Mouse (Mus musculus): ENCODE measurements around the gene Hrk. TPM values are rescaled to one million over a fixed set of nuclear protein-coding genes. Genes with fewer than 3 reads are reported as not detected.

Hrk gene
- polyA plus RNA-seq (2012; rRNA removed) = 0.13 and 0.40 TPM in 2 replicates

DNA sequence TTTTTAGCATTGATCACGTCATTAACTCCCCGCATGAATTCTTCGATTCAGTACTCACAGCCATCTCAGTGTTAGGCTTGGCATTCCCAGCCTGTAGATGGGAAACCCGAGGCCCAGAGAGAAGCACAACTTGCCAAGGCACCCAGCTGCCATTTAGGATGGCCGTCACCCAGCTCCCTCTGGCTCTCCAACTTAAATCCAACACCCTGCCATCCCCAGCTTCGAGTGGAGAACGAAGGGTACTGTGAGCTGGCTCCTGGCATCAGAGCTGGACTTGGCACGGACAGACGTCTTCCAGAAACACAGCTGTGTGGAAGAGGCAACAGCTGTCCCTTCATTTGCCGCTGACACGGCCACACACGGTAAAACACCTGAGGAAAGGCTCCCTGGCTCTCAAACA lies at the start of gene Hrk:
Gene Hrk, plus strand, starts transcription at position 68 of the 400 bp plus-strand sequence.
- H3K36me3 ChIP-seq (ENCODE audit: control insufficient read depth, insufficient read depth, low read length) = no peaks in the 10 kb centered on the region
- no peak within 1 kb of the TSS for H3K27ac ChIP-seq (ENCODE audit: control insufficient read depth, insufficient read depth, low read depth, low read length)
- no peaks in the 10 kb centered on the region; the same call in none of the 2 replicates for H3K4me1 ChIP-seq (ENCODE audit: control insufficient read depth, insufficient read depth, low read length)
- H3K4me3 ChIP-seq (ENCODE audit: control insufficient read depth, low read depth, low read length) = no peak within 1 kb of the TSS
- no peak for TF ChIP-seq POLR2A (IDR thresholded peaks at IDR 0.05; ENCODE audit: control insufficient read depth, low read depth, low read length)
- no peak for TF ChIP-seq CTCF (IDR thresholded peaks at IDR 0.05; ENCODE audit: control insufficient read depth, insufficient read depth, insufficient replicate concordance, low read depth, low read length)
- peaks cover 4% of the 10 kb centered on the region for H3K27me3 ChIP-seq (ENCODE audit: control insufficient read depth, insufficient read depth, low read length)

DNA sequence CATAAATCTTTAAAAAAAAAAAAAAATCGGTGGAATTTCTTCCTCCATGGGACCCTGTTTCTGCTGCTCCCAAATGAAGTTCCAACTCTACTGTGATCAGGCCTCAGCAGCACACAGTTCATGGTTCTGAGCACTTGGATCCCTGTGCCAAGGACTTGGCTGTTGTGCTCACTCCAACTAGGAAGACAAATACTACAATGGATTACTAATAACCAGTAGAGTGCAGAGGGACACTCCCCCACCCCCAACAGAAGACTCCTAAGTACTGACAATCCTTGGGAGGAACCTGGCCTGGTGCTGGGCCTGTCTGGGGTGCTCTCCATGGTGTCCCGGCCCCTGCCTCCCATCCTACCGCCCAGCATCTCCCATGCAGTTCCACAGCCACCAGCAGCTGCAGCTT lies 46.1 kb upstream of the Hrk start:
- no peak overlapping the region for H3K4me3 ChIP-seq (ENCODE audit: control insufficient read depth, low read depth, low read length)
- H3K27ac ChIP-seq (ENCODE audit: control insufficient read depth, insufficient read depth, low read depth, low read length) = no peak overlapping the region
- TF ChIP-seq CTCF (IDR thresholded peaks at IDR 0.05; ENCODE audit: control insufficient read depth, insufficient read depth, insufficient replicate concordance, low read depth, low read length) (no peak), POLR2A (IDR thresholded peaks at IDR 0.05; ENCODE audit: control insufficient read depth, low read depth, low read length) (no peak)
- no peaks in the 10 kb centered on the region for H3K27me3 ChIP-seq (ENCODE audit: control insufficient read depth, insufficient read depth, low read length)
- H3K36me3 ChIP-seq (ENCODE audit: control insufficient read depth, insufficient read depth, low read length) = no peaks in the 10 kb centered on the region
- no peaks in the 10 kb centered on the region for H3K4me1 ChIP-seq (ENCODE audit: control insufficient read depth, insufficient read depth, low read length)

- Histone ChIP-seq H3K4me1 (ENCODE audit: control insufficient read depth, insufficient read depth, low read length) (no peaks in the 10 kb centered on the region), H3K27me3 (ENCODE audit: control insufficient read depth, insufficient read depth, low read length) (no peaks in the 10 kb centered on the region), H3K4me3 (ENCODE audit: control insufficient read depth, low read depth, low read length) (no peak overlapping the region), H3K27ac (ENCODE audit: control insufficient read depth, insufficient read depth, low read depth, low read length) (no peak overlapping the region), H3K36me3 (ENCODE audit: control insufficient read depth, insufficient read depth, low read length) (no peaks in the 10 kb centered on the region)
- TF ChIP-seq POLR2A (IDR thresholded peaks at IDR 0.05; ENCODE audit: control insufficient read depth, low read depth, low read length) = no peak
- no peak for TF ChIP-seq CTCF (IDR thresholded peaks at IDR 0.05; ENCODE audit: control insufficient read depth, insufficient read depth, insufficient replicate concordance, low read depth, low read length)
These were observed 45.5 kb upstream of the Hrk start for GRCm38 (mm10) chr5:118118922-118119321.

GRCm38 (mm10) chr5:118120670-118121069 lies 43.8 kb upstream of the Hrk start:
- no peaks in the 10 kb centered on the region for H3K36me3 ChIP-seq (ENCODE audit: control insufficient read depth, insufficient read depth, low read length)
- no peaks in the 10 kb centered on the region for H3K27me3 ChIP-seq (ENCODE audit: control insufficient read depth, insufficient read depth, low read length)
- TF ChIP-seq POLR2A (IDR thresholded peaks at IDR 0.05; ENCODE audit: control insufficient read depth, low read depth, low read length) = no peak
- TF ChIP-seq CTCF (IDR thresholded peaks at IDR 0.05; ENCODE audit: control insufficient read depth, insufficient read depth, insufficient replicate concordance, low read depth, low read length) = no peak
- H3K4me3 ChIP-seq (ENCODE audit: control insufficient read depth, low read depth, low read length) = no peak overlapping the region
- no peak overlapping the region for H3K27ac ChIP-seq (ENCODE audit: control insufficient read depth, insufficient read depth, low read depth, low read length)
- no peaks in the 10 kb centered on the region for H3K4me1 ChIP-seq (ENCODE audit: control insufficient read depth, insufficient read depth, low read length)

DNA sequence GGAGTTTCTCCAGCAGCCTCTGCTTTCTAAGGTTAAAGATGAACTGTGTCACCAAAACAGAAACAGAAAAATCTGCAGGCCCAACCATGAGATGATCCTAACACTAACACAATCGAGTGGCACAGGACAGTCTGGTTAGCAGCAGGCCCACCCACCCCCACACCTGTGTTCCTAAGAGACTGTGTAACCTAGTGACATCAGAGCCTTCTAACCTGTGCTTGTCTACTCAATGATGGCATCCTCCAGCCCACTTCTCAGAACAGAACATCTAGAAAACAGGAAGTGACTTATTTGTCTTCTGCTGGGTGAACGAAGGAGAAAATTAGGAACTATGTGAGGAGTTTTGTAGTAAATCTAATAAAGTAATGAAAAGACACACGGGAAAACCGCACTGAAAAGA lies 42.5 kb upstream of the Hrk start:
- H3K27me3 ChIP-seq (ENCODE audit: control insufficient read depth, insufficient read depth, low read length) = no peaks in the 10 kb centered on the region

GRCm38 (mm10) chr5:118123096-118123495 lies 41.4 kb upstream of the Hrk start:
- Histone ChIP-seq H3K27me3 (ENCODE audit: control insufficient read depth, insufficient read depth, low read length) (no peaks in the 10 kb centered on the region), H3K4me1 (ENCODE audit: control insufficient read depth, insufficient read depth, low read length) (no peaks in the 10 kb centered on the region), H3K4me3 (ENCODE audit: control insufficient read depth, low read depth, low read length) (no peak overlapping the region), H3K36me3 (ENCODE audit: control insufficient read depth, insufficient read depth, low read length) (no peaks in the 10 kb centered on the region), H3K27ac (ENCODE audit: control insufficient read depth, insufficient read depth, low read depth, low read length) (no peak overlapping the region)
- TF ChIP-seq POLR2A (IDR thresholded peaks at IDR 0.05; ENCODE audit: control insufficient read depth, low read depth, low read length) (no peak), CTCF (IDR thresholded peaks at IDR 0.05; ENCODE audit: control insufficient read depth, insufficient read depth, insufficient replicate concordance, low read depth, low read length) (no peak)

More for the DNA sequence above, 42.5 kb upstream of the Hrk start:
- H3K27ac ChIP-seq (ENCODE audit: control insufficient read depth, insufficient read depth, low read depth, low read length) = no peak overlapping the region
- H3K36me3 ChIP-seq (ENCODE audit: control insufficient read depth, insufficient read depth, low read length) = no peaks in the 10 kb centered on the region
- TF ChIP-seq CTCF (IDR thresholded peaks at IDR 0.05; ENCODE audit: control insufficient read depth, insufficient read depth, insufficient replicate concordance, low read depth, low read length) (no peak), POLR2A (IDR thresholded peaks at IDR 0.05; ENCODE audit: control insufficient read depth, low read depth, low read length) (no peak)
- H3K4me1 ChIP-seq (ENCODE audit: control insufficient read depth, insufficient read depth, low read length) = no peaks in the 10 kb centered on the region
- no peak overlapping the region for H3K4me3 ChIP-seq (ENCODE audit: control insufficient read depth, low read depth, low read length)

GRCm38 (mm10) chr5:118126671-118127070 lies 37.8 kb upstream of the Hrk start:
- Histone ChIP-seq H3K27me3 (ENCODE audit: control insufficient read depth, insufficient read depth, low read length) (no peaks in the 10 kb centered on the region), H3K36me3 (ENCODE audit: control insufficient read depth, insufficient read depth, low read length) (no peaks in the 10 kb centered on the region; the same call in 1 of the 2 replicates), H3K4me1 (ENCODE audit: control insufficient read depth, insufficient read depth, low read length) (no peaks in the 10 kb centered on the region), H3K27ac (ENCODE audit: control insufficient read depth, insufficient read depth, low read depth, low read length) (no peak overlapping the region), H3K4me3 (ENCODE audit: control insufficient read depth, low read depth, low read length) (no peak overlapping the region)
- TF ChIP-seq POLR2A (IDR thresholded peaks at IDR 0.05; ENCODE audit: control insufficient read depth, low read depth, low read length) = no peak
- no peak for TF ChIP-seq CTCF (IDR thresholded peaks at IDR 0.05; ENCODE audit: control insufficient read depth, insufficient read depth, insufficient replicate concordance, low read depth, low read length)

DNA sequence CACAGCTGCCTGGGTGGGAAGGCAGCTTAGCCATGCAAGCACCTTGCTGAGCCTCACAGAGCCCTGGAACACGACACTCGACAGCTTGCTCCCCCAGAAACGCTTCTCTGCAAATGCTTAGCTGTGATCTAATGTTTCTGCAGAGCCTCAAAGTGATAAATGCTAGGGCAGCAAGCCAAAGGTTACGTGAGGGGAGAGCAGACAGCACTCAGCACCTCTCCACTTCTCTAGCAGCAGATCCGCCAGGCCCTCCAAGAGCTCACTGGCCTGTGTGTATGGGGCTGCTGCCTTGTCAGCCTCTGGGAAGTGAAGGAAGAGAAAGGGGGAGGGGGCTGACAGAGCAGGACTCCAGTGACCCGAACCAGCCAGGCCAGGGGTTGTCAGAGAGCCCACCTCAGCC lies 36.2 kb upstream of the Hrk start:
- no peaks in the 10 kb centered on the region; the same call in 1 of the 2 replicates for H3K36me3 ChIP-seq (ENCODE audit: control insufficient read depth, insufficient read depth, low read length)

More for the DNA sequence above, 36.2 kb upstream of the Hrk start:
- TF ChIP-seq POLR2A (IDR thresholded peaks at IDR 0.05; ENCODE audit: control insufficient read depth, low read depth, low read length) = no peak
- TF ChIP-seq CTCF (IDR thresholded peaks at IDR 0.05; ENCODE audit: control insufficient read depth, insufficient read depth, insufficient replicate concordance, low read depth, low read length) = no peak
- Histone ChIP-seq H3K4me1 (ENCODE audit: control insufficient read depth, insufficient read depth, low read length) (no peaks in the 10 kb centered on the region), H3K27me3 (ENCODE audit: control insufficient read depth, insufficient read depth, low read length) (no peaks in the 10 kb centered on the region), H3K4me3 (ENCODE audit: control insufficient read depth, low read depth, low read length) (no peak overlapping the region), H3K27ac (ENCODE audit: control insufficient read depth, insufficient read depth, low read depth, low read length) (no peak overlapping the region)

Measured in testis, adult 2 months (tissue).